Mouse (Mus musculus): ENCODE data around the gene 4921504E06Rik.

The 4921504E06Rik gene

DNA sequence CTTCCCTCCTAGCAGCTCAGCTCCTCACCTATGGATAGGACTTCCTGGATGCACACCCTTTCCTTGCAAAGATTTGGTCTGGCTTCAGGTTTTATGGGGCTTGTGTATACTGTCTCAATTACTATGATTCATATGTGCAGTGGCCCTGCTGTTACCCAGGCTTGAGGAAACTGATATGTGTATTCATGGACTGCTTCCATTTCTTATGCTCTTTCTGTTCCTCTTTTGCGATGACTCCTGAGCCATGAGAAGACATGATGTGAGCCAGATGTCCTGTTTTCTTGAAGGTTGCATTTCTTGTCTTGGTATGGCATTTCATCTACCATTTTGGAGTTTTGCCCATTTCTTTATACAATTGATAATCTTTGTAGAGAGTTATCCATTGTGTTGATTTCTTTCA is 48.0 kb downstream of the 4921504E06Rik start:
- no peak for DNase-seq (ENCODE audit: low read depth, low spot score)

DNA sequence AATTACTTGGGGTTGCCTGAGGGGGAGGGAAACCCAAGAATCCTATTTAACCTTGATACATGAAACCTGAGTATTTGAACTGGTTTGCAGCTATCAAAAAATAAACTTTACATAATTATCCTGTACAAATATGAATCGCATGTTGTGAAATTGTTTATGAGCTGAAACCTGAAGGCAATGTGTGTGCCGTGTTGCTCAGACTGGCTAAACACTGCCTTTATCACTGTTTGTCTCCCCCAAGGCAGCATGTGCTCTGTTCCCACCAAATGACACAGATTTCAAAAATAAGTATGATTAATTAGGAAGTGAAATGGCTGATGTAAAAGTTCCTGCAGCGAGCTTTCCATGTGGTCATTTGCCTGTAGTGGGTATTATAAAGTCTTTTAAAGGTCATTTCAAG is 63.5 kb downstream of the 4921504E06Rik start:
- DNase-seq (ENCODE audit: low read depth, low spot score): no peak

DNA sequence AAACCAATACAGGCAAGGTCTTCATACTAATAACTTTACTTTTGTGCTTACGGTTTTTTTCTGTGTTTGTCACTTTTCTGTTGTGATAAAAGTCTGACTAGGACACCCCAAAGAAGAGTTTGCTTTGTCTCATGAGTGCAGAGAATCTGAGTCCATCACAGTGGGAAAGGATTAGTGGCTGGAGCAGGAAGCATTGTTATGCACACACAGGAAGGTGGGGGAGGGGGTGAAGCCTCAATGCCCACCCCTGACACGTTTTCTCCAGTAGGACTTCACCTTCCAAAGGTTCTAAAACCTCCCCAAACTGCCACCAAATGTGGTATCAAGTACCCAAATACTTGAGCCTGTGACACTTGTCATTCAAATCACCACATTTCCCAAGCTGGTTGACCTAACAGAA is 91.8 kb downstream of the 4921504E06Rik start:
- peak; percentile 15 for DNase-seq (ENCODE audit: low read depth, low spot score)

DNA sequence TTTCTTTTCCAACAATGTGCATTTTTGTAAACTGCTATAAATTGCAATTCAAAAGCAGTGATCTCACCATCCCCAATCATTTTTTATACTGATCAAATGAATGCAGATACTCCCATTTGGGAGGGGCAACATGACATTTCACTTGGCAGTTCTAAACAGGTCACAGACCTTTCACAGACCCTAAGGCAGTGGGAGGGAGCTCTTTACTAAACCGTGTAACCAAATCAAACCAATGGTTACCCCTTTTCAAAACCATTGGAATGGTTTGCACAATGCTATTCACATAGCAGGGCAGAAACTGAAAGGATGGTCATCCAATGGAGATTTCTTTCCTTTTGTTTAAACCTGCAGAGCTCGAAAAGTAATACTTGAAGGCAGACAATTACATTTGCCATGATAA is 94.9 kb downstream of the 4921504E06Rik start:
- no peak for DNase-seq (ENCODE audit: low read depth, low spot score)

DNA sequence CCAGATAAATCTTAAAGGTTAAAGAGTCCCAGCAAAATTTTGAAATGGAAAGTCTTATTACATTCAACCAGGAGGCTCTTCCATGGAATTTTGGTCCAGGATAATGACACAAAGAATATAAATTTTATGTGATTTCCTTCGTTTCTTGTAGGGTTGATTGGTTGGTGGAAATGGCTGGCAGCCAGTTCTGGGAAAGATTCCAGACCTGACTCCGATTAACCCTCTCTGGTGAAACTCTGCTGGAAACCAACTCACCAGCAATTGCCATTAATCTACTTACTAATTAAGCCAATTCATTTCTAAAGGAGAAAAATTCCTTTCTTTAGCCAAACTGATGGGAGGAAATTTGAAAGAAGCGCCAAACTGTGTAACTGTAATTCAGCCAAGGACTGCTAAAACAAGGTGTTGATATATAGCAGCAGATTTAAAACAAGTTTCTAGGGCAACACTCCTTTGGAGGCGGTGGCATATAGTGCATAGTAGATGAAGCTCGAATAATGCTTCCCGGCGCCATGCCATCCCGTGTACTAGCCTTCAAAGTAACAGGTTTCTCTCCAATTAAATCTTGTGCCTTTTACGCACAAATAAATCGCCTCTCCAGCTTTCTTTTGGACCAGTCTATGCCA is 97.7 kb downstream of the 4921504E06Rik start:
- no peak for DNase-seq (ENCODE audit: low read depth, low spot score)

DNA sequence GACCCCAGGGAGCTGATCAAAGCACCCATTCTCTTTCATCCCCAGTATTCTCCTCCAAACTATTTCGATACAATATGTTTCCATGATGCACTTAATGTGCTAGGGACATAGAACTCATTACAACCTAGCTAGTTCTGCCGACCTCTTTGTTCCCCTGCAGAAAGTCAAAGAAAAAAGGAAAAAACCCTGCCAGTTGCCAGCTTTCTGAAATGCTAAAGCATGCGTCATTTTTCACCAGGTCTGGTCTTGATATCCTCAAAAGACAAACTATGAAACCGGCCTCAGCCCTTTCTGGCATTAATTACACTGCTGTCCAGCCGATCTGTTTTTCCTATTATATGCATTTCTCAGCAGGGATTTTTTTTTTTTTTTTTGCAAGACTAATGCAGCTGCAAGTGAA is 98.5 kb downstream of the 4921504E06Rik start:
- DNase-seq (ENCODE audit: low read depth, low spot score): no peak

DNA sequence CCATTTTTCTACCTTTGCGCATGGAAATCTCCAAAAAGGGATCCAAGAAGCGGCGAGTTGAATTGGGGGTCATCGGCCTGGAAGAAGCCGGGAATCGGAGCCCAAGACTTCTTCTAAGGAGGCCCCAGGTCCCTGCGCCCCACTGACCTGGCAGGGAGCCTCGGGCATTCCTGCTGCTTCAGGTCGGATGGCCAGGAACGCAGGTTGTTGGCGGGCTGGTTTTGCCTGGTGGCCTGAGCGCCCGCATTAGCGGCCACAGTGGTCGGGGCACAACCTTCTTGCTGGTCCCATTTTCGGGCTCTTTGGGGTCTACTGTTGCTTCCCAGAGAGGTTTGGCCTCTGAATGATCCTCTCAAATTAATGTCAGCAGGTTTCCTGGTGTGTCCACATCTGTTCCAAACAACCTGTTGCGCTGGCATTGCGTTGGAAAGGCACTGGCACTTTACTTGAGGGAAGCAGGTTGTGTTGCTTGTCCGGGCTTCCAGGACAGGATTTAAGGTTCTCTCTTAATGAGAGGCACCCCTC is 101.1 kb downstream of the 4921504E06Rik start:
- no peak for DNase-seq (ENCODE audit: low read depth, low spot score)

DNA sequence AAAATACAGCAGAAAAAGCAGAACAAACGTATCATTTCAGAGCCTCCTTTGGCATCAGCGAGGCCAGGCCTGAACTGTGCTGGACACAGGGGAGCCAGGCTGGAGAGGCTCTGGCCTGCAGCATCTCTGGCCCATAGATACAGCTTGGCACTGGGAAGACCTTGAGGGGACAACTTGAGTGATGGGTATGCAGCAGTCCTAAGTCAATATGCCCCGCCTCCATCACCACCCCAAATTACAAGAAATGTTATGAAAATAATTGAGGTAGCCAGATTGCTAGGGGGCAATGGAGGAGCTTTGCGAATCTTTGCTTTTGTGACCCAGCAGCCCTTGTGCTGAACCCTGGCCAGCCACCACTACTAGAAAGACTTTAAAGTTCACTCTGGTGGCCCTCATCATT is 104.4 kb downstream of the 4921504E06Rik start:
- no peak for DNase-seq (ENCODE audit: low read depth, low spot score)

DNA sequence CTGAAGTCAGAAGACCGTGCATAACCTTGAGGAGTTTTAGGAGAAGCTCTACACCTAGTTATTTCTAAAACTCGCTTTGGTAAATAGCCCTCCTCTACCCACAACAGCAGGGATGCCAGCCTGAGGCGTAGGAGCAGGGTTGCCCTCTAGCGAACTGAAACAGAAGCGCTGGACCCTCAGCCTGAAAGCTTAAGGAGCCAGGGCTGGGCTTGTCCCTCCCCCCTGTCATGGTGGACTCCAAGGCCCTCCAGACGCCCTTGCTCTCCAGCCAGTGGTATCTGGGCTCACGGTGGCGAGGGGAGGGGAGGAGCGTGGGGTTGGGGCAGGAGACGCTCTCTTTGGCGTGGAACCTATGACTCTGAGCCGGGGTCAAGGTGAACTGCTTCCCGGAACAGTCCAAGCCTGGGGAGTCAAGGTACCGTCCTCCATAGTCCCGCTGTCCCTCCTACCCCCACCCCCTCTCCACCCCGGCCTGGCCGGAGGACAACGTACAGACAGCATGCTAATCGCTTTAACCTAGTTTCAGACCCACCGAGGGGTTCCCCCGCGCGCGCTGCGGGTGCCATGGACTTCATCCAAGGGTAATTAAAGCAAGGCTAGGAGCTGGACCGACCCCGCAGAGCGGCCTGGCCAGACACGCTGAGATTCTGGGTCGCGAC is 105.5 kb downstream of the 4921504E06Rik start:
- peak; percentile 42 for DNase-seq (ENCODE audit: low read depth, low spot score)

DNA sequence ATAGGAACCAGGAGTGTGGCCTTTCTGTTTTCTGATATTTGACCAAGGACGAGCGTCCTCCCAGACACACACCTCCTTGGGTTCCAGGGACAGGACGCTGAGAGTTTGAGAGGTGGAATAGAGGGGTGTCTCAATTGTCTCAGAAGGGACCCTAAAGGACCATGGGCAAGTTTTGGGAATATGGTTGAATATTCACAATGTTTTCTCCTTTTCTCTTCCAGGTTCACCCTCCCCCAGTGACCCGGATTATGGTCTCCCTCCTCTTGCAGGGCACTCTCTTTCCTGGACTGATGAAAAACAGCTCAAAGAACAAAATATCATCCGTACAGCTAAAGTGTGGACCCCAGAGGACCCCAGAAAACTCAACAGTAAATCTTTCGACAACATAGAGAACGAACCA is 107.0 kb downstream of the 4921504E06Rik start:
- no peak for DNase-seq (ENCODE audit: low read depth, low spot score)

DNA sequence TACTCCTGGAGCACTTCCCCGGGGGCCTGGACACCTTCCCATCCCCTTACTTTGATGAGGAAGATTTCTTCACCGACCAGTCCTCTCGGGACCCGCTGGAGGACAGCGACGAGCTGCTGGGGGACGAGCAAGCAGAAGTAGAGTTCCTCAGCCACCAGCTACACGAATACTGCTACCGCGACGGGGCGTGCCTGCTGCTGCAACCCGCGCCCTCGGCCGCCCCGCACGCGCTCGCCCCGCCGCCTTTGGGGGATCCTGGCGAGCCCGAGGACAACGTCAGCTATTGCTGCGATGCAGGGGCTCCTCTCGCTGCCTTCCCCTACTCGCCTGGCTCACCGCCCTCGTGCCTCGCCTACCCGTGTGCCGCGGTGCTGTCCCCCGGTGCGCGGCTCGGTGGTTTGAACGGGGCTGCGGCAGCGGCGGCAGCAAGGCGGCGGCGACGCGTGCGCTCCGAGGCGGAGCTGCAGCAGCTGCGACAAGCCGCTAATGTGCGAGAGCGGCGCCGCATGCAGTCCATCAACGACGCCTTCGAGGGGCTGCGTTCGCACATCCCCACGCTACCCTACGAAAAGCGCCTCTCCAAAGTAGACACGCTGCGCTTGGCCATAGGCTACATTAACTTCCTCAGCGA is 107.7 kb downstream of the 4921504E06Rik start:
- peak; percentile 56 for DNase-seq (ENCODE audit: low read depth, low spot score)

DNA sequence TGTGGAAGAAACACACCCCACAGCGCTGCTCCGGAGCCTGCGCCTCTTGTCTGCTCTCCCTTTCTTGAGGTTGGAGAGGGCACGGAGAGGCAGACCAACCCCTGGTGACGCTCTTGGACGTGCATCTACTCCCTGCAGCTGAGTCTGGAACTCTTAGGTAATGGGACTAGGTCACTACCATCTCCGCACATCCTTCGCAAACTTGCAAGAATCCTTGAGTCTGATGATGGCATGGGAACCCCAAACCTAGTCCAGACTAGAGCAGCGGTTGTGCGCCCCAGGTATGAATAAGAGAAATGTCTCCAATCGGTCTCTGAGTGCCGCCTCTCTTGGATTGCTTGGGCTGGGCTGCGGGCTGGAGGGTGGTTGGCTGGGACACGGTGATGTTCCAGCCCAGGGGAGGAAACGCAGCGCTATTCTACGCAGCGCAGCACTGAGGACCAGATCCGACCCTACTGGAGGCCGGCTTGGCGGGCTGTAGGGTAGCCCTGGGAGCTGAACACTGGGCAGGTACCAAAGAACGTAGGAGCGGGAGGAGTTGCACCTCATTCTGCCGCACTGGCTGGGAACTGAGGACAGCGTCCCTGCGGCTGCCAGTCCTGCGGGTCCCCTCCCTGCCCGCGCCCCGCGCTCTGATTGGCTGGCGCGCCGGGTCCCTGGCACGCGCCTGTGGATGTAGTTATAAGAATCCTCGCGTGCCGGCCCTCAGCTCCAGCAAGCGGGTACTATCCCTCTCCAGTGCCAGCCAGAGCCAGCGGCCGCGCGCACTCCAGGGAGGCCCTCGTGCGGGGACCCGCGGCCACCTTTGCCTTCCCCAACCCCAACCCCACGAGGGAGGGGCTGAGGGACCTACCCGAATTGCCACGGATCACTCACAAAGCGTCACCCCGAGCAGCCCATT is 108.5 kb downstream of the 4921504E06Rik start, which contains the start of gene Ptf1a:
Ptf1a (plus strand) TSS at position 733 of the 901 bp plus-strand sequence.
- DNase-seq (ENCODE audit: low read depth, low spot score): peak; percentile 65

DNA sequence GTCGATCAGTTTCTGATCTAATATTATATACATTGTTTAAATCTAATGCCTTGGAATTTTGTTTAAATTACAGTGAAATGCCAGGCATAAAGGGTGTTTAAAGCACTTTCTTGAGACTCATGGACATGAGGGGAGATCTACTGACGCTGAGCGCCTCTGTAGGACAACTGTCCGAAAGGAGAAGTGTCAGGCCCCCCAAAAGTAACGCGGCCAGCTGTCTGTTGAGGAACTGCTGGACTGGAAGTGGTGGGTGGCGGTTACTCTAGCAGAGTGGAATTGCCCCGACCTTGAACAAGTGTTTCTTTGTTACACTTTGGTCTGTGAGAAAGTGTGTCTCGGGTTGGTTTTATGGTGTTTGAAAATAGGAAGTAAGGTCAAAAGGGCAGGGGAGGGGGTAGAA is 109.4 kb downstream of the 4921504E06Rik start:
- no peak for DNase-seq (ENCODE audit: low read depth, low spot score)

DNA sequence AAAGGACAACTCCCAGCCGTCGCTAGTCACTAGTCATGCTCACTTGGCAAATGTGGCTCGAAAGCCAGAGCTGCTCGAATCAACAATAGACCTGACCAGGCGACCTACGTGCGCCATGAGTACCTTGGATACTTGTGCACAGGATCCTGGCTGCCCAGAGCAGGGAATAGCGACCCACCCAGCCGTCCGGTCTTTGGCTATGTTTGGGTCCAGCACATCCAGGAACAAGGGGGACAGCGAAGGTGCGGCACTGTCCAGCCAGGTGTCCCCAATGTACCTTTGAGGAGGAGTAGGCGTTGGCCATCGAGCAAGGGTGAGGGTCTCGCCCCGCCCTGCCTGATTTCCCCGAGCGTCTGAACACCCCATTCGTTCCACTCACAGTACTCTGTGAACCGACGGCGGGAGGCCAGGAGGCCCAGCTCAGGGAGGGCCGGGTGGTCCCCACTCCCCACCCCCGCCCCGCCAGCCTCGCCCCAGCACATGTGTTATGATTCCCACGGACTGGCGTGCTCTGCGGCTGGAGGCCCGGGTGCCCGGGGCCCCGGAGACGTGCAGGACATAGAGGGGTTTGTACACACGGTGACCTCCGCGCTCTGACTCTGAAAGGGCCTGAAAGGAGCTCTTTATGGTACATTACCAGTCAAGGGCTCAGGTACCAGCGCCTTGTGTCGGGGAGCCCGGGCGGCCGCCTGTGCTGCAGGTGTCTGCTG is 121.9 kb downstream of the 4921504E06Rik start:
- peak; percentile 47 for DNase-seq (ENCODE audit: low read depth, low spot score)

DNA sequence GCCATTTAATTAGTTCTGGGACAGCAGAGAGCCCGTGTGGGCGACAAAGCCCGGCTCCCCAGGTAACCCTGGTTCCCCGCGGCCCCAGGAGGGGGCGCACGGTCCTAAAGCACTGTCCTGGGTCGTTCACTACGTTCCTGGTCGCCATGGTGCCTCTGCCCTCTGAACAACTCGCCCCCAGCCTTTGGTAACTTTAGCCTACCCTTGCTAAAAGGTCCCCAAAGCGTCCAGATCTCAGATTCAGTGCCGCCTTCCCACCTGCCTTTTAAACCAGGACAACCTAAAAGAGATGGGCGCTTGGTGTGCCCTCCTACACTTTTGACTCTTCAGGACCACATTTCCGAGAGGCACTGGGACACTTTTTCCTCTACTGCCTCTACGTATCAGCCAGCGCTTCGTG is 122.5 kb downstream of the 4921504E06Rik start:
- peak; percentile 78 for DNase-seq (ENCODE audit: low read depth, low spot score)

DNA sequence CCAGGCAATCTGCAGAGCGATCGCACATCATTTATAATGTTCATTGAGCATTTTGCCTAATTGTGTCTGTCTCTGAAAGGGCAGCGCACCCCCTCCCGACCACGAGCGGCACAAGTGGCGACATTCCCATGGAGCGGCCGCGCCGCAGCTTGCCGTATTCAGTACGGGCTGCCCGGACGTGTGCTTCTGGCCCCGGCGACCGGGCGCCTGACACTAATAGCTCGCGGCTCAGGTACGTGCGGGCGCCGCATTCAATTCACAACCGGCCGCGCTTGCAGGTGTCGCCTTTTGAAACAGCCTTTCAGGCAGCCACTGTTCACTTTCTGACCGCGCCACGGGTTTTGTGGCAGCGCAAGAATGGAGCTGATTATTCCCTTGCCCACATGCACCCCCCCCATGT is 123.0 kb downstream of the 4921504E06Rik start:
- DNase-seq (ENCODE audit: low read depth, low spot score): peak; percentile 46

DNA sequence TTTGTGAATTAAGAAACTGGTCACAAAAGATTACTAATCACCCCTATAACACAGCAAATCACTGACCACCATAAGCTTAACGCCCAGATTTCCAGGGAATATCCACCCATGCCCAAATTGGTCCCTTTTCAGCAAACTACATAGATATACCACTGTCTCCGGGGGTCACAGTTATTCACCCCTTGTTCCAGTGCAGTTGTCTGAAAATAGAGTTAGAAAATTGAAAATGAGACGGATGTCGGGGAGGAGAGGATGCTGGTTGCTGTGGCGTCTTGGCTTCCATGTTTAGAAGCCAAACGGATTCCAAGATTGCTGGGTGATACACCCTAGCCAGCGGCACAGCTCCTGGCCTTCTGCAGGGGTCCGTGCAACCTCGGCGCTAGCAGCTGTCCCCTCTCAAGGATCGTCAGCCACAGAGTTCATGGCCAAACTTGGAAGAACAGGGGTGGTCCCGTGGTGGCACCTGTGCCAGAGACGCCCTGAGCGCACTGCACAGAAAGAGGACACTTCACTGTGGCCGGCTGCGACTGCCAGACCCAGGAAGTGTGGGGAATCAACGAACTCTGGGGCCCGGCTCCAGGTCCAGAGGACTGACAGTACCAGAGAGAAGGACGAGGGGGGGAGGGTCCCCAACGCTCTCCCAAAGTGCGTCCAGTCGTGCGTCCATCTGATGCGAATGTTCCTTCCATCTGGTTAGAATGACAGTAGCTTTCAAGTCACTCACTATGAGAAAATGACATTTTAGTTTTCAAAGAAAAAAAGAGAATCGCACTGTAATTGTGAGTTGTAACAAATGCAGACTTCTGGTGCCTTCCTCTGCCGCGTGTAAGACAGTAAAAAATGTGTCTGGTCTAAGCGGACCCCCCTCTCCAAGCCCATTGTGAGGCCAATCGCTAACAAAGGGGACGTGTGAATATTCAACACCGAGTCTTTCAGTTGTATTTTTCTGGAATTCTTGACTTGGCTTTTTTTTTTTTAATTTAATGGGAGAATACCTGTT is 123.7 kb downstream of the 4921504E06Rik start:
- no peak for DNase-seq (ENCODE audit: low read depth, low spot score)

DNA sequence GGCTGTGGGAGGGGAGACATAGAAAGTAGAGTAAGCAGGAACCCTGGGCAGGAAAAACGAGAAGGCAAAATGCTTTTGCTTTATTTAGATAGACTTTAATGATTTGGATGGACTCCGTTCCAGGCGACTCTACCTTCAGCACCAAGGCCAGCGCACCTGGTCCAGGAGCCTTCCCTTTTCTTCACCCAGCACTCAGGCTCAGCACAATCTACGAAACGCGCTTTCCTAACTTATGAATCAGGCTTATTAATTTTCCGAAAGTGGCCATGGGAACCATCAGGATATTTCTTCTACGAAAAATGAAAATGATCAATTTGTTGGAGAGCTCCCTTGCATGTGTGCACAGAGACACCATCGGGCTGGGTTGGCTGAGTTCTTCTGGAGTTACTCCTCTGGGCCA is 124.7 kb downstream of the 4921504E06Rik start:
- peak; percentile 68 for DNase-seq (ENCODE audit: low read depth, low spot score)

DNA sequence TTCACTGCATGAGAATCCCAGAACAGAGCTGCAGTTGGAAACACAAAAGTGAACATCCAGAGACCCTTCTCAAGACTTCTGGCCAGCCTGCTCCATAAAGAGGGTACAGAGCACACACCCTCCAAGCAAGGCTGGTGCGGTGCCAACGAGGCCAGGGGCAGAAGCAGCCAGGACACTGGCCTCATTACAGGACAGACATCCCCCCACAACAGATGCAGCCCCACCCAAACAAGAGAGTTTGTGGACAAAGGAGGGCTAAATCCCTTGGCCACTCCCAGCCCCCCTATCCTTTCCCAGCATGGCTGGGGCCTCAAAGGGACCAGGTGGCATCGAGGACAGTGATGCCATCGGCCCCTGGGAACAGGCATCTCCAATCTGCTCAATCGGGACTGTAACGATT is 130.6 kb downstream of the 4921504E06Rik start:
- DNase-seq (ENCODE audit: low read depth, low spot score): no peak

DNA sequence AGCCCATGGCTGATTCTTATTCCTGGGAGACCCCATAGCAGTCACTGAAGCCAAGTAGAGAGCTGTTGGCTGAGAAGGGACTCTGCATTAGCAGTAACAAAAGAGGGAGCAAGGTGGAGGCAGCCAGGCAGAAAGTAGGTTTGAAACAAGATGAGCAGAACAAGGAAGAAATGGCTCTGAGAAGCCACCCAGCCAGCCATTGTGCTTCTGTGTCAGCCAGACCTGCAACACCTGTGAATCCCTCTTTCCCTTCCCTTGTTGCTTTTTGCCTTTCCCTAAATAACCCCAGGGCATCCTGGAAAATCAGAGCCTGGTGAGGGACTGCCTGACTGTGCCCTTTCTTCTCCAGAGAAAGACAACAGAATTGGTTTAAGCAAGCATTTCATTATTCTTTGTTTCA is 131.5 kb downstream of the 4921504E06Rik start:
- DNase-seq (ENCODE audit: low read depth, low spot score): no peak

All from ZHBTc4 (cell line).